18 mouse cellular contexts compared by ENCODE assay signal in genomic region chr6:115982889-115983288, GRCm38 (mm10). TPM values are rescaled to one million over a fixed set of nuclear protein-coding genes. Genes with fewer than 3 reads are reported as not detected.
DNase-seq lines count a peak whose midpoint lies in the region; ATAC-seq and TF ChIP-seq lines count a peak whose summit lies in the region.
"Had no signal": no experiment of that assay in that cellular context is flagged by ENCODE, and none has a peak within 500 bp of the region (broad histone marks: within the 10 kb centered on the region; RNA-seq: fewer than 3 reads in every experiment).

No protein-coding gene starts in this region.

- no peaks in the 10 kb centered on the region for H3K36me3 ChIP-seq in heart, embryonic 11.5 days (ENCODE audit: control insufficient read depth, insufficient read depth, low read length)
- H3K36me3 ChIP-seq in lung, postnatal 0 days (ENCODE audit: insufficient read depth, low read length) = peaks cover 12% of the 10 kb centered on the region; the same call in 1 of the 2 replicates
- H3K36me3 ChIP-seq in intestine, postnatal 0 days (ENCODE audit: control insufficient read depth, insufficient read depth) = no peaks in the 10 kb centered on the region; the same call in 1 of the 2 replicates
- no peaks in the 10 kb centered on the region for H3K36me3 ChIP-seq in stomach, embryonic 16.5 days (ENCODE audit: control insufficient read depth, insufficient read depth, low read length)
- H3K36me3 ChIP-seq: hindbrain, embryonic 13.5 days; midbrain, embryonic 15.5 days had no signal

- H3K27ac ChIP-seq in heart, embryonic 11.5 days (ENCODE audit: low read depth, low read length) = peak overlapping the region; percentile 64
- peak overlapping the region; percentile 71 for H3K27ac ChIP-seq in lung, postnatal 0 days (ENCODE audit: low read length)
- H3K27ac ChIP-seq in intestine, postnatal 0 days (ENCODE audit: low read depth, low read length) = 0 out of 2 replicates have a peak overlapping the region, but pooled peaks have one; percentile 7
- H3K27ac ChIP-seq in stomach, embryonic 16.5 days (ENCODE audit: low read length) = peak overlapping the region; percentile 80
- H3K27ac ChIP-seq: hindbrain, embryonic 13.5 days; layer of hippocampus, adult 2 months; midbrain, embryonic 15.5 days had no signal

- H3K4me2 ChIP-seq in heart, embryonic 11.5 days = no peak overlapping the region
- H3K4me2 ChIP-seq in lung, postnatal 0 days (replicated peaks; ENCODE audit: low read depth, low read length) = 0 out of 2 replicates have a peak overlapping the region, but pooled peaks have one; percentile 14
- H3K4me2 ChIP-seq in intestine, postnatal 0 days (replicated peaks; ENCODE audit: low read depth) = no peak overlapping the region
- peak overlapping the region; percentile 25 for H3K4me2 ChIP-seq in stomach, embryonic 16.5 days (ENCODE audit: low read depth, low read length)
- H3K4me2 ChIP-seq: hindbrain, embryonic 13.5 days; midbrain, embryonic 15.5 days had no signal

- H3K4me1 ChIP-seq in heart, embryonic 11.5 days (ENCODE audit: control insufficient read depth, insufficient read depth, low read length) = peaks cover 51% of the 10 kb centered on the region
- peaks cover 22% of the 10 kb centered on the region; the same call in 1 of the 2 replicates for H3K4me1 ChIP-seq in lung, postnatal 0 days (ENCODE audit: insufficient read depth, low read depth, low read length)
- peaks cover 37% of the 10 kb centered on the region for H3K4me1 ChIP-seq in lung, adult 2 months (ENCODE audit: control insufficient read depth, insufficient read depth, low read length)
- H3K4me1 ChIP-seq in intestine, postnatal 0 days (replicated peaks; ENCODE audit: control insufficient read depth, insufficient read depth, low read length) = no peaks in the 10 kb centered on the region
- peaks cover 48% of the 10 kb centered on the region for H3K4me1 ChIP-seq in stomach, embryonic 16.5 days (ENCODE audit: control insufficient read depth, insufficient read depth, low read length)

- H3K9ac ChIP-seq in heart, embryonic 11.5 days (ENCODE audit: low read depth, low read length) = no peak overlapping the region
- no peak overlapping the region for H3K9ac ChIP-seq in lung, postnatal 0 days (replicated peaks; ENCODE audit: low read depth)
- no peak overlapping the region for H3K9ac ChIP-seq in intestine, postnatal 0 days (ENCODE audit: low read depth, low read length)
- peak overlapping the region; percentile 49; the same call in 1 of the 2 replicates for H3K9ac ChIP-seq in stomach, embryonic 16.5 days (ENCODE audit: low read length)
- H3K9ac ChIP-seq: hindbrain, embryonic 13.5 days; midbrain, embryonic 15.5 days had no signal

- DNase-seq in heart, postnatal 4 days = no peak
- DNase-seq in lung, postnatal 0 days (ENCODE audit: low spot score) = no peak
- no peak for DNase-seq in lung, adult 2 months
- DNase-seq in frontal cortex, adult 2 months (ENCODE audit: extremely low spot score in 1 of 2, low spot score in 1 of 2) = no peak
- DNase-seq in ovary, postnatal 10 days (ENCODE audit: low spot score) = no peak
- DNase-seq: cerebellum, postnatal 36 days; lung, postnatal 14 days had no signal

- no peak for TF ChIP-seq POLR2A in lung, adult 2 months (IDR thresholded peaks at IDR 0.05; ENCODE audit: borderline replicate concordance, extremely low read depth, low read depth, low read length)

- no peaks in the 10 kb centered on the region for H3K9me3 ChIP-seq in heart, embryonic 11.5 days (replicated peaks; ENCODE audit: control insufficient read depth, low read length)
- no peaks in the 10 kb centered on the region for H3K9me3 ChIP-seq in lung, postnatal 0 days (ENCODE audit: low read length)
- H3K9me3 ChIP-seq in intestine, postnatal 0 days (ENCODE audit: control insufficient read depth) = no peaks in the 10 kb centered on the region
- H3K9me3 ChIP-seq in stomach, embryonic 16.5 days (replicated peaks; ENCODE audit: control insufficient read depth, low read length) = no peaks in the 10 kb centered on the region
- H3K9me3 ChIP-seq: hindbrain, embryonic 13.5 days; midbrain, embryonic 15.5 days had no signal

- WGBS in heart, embryonic 11.5 days (ENCODE audit: insufficient replicate concordance) = 71% methylated on average over 7 of the region's 7 CpGs
- 56% methylated on average over 7 of the region's 7 CpGs for WGBS in lung, postnatal 0 days
- WGBS in lung, adult 2 months = 60% methylated on average over 7 of the region's 7 CpGs
- WGBS in intestine, postnatal 0 days = 55% methylated on average over 7 of the region's 7 CpGs
- 45% methylated on average over 7 of the region's 7 CpGs for WGBS in stomach, embryonic 16.5 days

- H3K27me3 ChIP-seq in heart, embryonic 11.5 days (ENCODE audit: control insufficient read depth, insufficient read depth, low read length) = no peaks in the 10 kb centered on the region
- no peaks in the 10 kb centered on the region for H3K27me3 ChIP-seq in lung, postnatal 0 days (replicated peaks; ENCODE audit: insufficient read depth, low read length)
- H3K27me3 ChIP-seq in intestine, postnatal 0 days (replicated peaks; ENCODE audit: control insufficient read depth, insufficient read depth, low read length) = no peaks in the 10 kb centered on the region
- no peaks in the 10 kb centered on the region for H3K27me3 ChIP-seq in stomach, embryonic 16.5 days (ENCODE audit: control insufficient read depth, insufficient read depth, low read length)
- H3K27me3 ChIP-seq: hindbrain, embryonic 13.5 days; midbrain, embryonic 15.5 days had no signal

- no peak for ATAC-seq in heart, embryonic 11.5 days (replicated peaks; ENCODE audit: insufficient number of reproducible peaks, low FRiP score, low TSS enrichment)
- peak; percentile 29 for ATAC-seq in lung, postnatal 0 days
- ATAC-seq in intestine, postnatal 0 days = no peak
- ATAC-seq in stomach, embryonic 16.5 days (ENCODE audit: insufficient read depth, low FRiP score) = no peak
- ATAC-seq: CD4-positive, CD25-positive, alpha-beta regulatory T cell, adult 4 months; midbrain, embryonic 15.5 days had no signal

- TF ChIP-seq CTCF in lung, postnatal 0 days (IDR thresholded peaks at IDR 0.05) = no peak
- no peak for TF ChIP-seq CTCF in lung, adult 2 months (IDR thresholded peaks at IDR 0.05; ENCODE audit: insufficient read depth, low read length)
- no peak for TF ChIP-seq CTCF in intestine, postnatal 0 days (IDR thresholded peaks at IDR 0.05; ENCODE audit: low read depth)

- no peak overlapping the region for H3K4me3 ChIP-seq in heart, embryonic 11.5 days (ENCODE audit: low read depth, low read length)
- no peak overlapping the region for H3K4me3 ChIP-seq in lung, postnatal 0 days (ENCODE audit: low read depth, low read length)
- no peak overlapping the region for H3K4me3 ChIP-seq in lung, adult 2 months (replicated peaks; ENCODE audit: extremely low read depth, low read depth, low read length)
- no peak overlapping the region for H3K4me3 ChIP-seq in intestine, postnatal 0 days (ENCODE audit: low read depth, low read length)
- H3K4me3 ChIP-seq in stomach, embryonic 16.5 days (replicated peaks; ENCODE audit: low read length) = 0 out of 2 replicates have a peak overlapping the region, but pooled peaks have one; percentile 7
- H3K4me3 ChIP-seq: erythroblast, embryonic 14.5 days; hindbrain, embryonic 13.5 days; layer of hippocampus, adult 2 months; midbrain, embryonic 15.5 days had no signal

- no peak for TF ChIP-seq EP300 in lung, postnatal 0 days (IDR thresholded peaks at IDR 0.05)

RNA-seq across cellular contexts. Expression of gene Plxnd1, which starts 11.9 kb away (rescaled TPM):
- polyA plus RNA-seq in heart, embryonic 11.5 days (2014; fragmentation: Nextera tagmentation; extraction: Ambion mirVana) = 56.1 and 60.0 TPM in 2 replicates
- total RNA-seq in heart, postnatal 4 days (2021) = 100 to 1,000 TPM; 191 to 208 TPM
- 26.9 and 33.4 TPM in 2 replicates for polyA plus RNA-seq in lung, postnatal 0 days (2015; fragmentation: Nextera tagmentation; extraction: Ambion mirVana)
- polyA plus RNA-seq in lung, adult 2 months (2012; rRNA removed) = 146 and 185 TPM in 2 replicates
- 8.2 and 9.6 TPM in 2 replicates for polyA plus RNA-seq in intestine, postnatal 0 days (2015; fragmentation: Nextera tagmentation; extraction: Ambion mirVana)
- polyA plus RNA-seq in stomach, embryonic 16.5 days (2015; fragmentation: Nextera tagmentation; extraction: Ambion mirVana) = 27.7 and 28.5 TPM in 2 replicates
- 56.5 and 73.7 TPM in 2 replicates for polyA plus RNA-seq in frontal cortex, adult 2 months (2012; rRNA removed)

RNA-seq across cellular contexts. Expression of gene H1foo, which starts 38.2 kb away (rescaled TPM):
- polyA plus RNA-seq in heart, embryonic 11.5 days (2014; fragmentation: Nextera tagmentation; extraction: Ambion mirVana) = not detected in 2 replicates
- total RNA-seq in heart, postnatal 4 days (2021) = not detected
- not detected in 2 replicates for polyA plus RNA-seq in lung, postnatal 0 days (2015; fragmentation: Nextera tagmentation; extraction: Ambion mirVana)
- polyA plus RNA-seq in lung, adult 2 months (2012; rRNA removed) = not detected in 2 replicates
- not detected in 2 replicates for polyA plus RNA-seq in intestine, postnatal 0 days (2015; fragmentation: Nextera tagmentation; extraction: Ambion mirVana)
- not detected in 2 replicates for polyA plus RNA-seq in stomach, embryonic 16.5 days (2015; fragmentation: Nextera tagmentation; extraction: Ambion mirVana)
- polyA plus RNA-seq in frontal cortex, adult 2 months (2012; rRNA removed) = not detected in 2 replicates
- total RNA-seq: adrenal gland, adult 18-20 months; layer of hippocampus, adult 2 months had no signal
- polyA plus RNA-seq: CD4-positive, CD25-positive, alpha-beta regulatory T cell, adult 4 months; erythroblast, embryonic 14.5 days; hindbrain, embryonic 13.5 days; limb, embryonic 11.5 days; midbrain, embryonic 15.5 days; neural tube, embryonic 14.5 days had no signal

RNA-seq across cellular contexts. Expression of gene Rho, which starts 51.3 kb away (rescaled TPM):
- polyA plus RNA-seq in heart, embryonic 11.5 days (2014; fragmentation: Nextera tagmentation; extraction: Ambion mirVana) = 0.04 and 0.16 TPM in 2 replicates
- total RNA-seq in heart, postnatal 4 days (2021) = under 1 TPM; 0.24 to 0.34 TPM
- polyA plus RNA-seq in lung, postnatal 0 days (2015; fragmentation: Nextera tagmentation; extraction: Ambion mirVana) = 0.04 TPM in 1 of 2 replicates, not detected in the other
- 1.0 and 1.3 TPM in 2 replicates for polyA plus RNA-seq in lung, adult 2 months (2012; rRNA removed)
- polyA plus RNA-seq in intestine, postnatal 0 days (2015; fragmentation: Nextera tagmentation; extraction: Ambion mirVana) = 0.16 TPM in 1 of 2 replicates, not detected in the other
- polyA plus RNA-seq in stomach, embryonic 16.5 days (2015; fragmentation: Nextera tagmentation; extraction: Ambion mirVana) = 0.09 TPM in 2 replicates
- polyA plus RNA-seq in frontal cortex, adult 2 months (2012; rRNA removed) = 0.86 and 1.6 TPM in 2 replicates
- polyA plus RNA-seq: CD4-positive, CD25-positive, alpha-beta regulatory T cell, adult 4 months; erythroblast, embryonic 14.5 days had no signal

Comparison
In these comparisons a context has a peak if more than half of its experiments do, and no peak if none do; other contexts are left out.
1. H3K27ac ChIP-seq: peak in every context shown above with its lines; median percentile 80 in stomach, embryonic 16.5 days; 71 in lung, postnatal 0 days; 64 in heart, embryonic 11.5 days; 7 in intestine, postnatal 0 days.
2. H3K4me2 ChIP-seq: peak in lung, postnatal 0 days (single experiment) and stomach, embryonic 16.5 days (single experiment); none in heart, embryonic 11.5 days (single experiment) and intestine, postnatal 0 days (single experiment).